Mouse (Mus musculus) kidney, postnatal 25 days (tissue): ENCODE measurements around the gene Ep400.

ENCODE experiments used
- DNase-seq, 2 experiments: peaks; one replicate each; pipeline ENCODE4 v3.0.0; 2021; ENCODE audit warnings: mixed read lengths in 2 of 2

Ep400 gene

DNA sequence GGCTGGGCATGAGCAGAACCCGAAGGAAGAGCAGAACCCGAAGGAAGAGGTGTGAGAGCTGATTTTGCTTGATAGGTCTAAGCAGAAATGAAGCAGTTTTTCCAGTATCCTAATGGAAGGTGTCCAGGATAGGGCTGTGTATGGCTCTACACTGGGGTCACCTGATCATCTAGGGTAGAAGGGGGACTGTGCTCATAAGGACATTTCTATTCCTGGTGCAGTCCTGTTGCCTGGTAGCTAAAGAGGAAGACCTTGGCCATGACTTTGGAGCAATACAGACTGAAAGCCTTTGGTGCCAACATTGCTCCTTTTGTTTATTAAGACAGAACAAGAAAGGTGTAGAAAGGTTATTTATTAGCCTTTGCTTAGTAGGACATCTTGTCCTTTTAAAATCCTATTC lies 106.5 kb downstream of the Ep400 start:
- no peak for DNase-seq

DNA sequence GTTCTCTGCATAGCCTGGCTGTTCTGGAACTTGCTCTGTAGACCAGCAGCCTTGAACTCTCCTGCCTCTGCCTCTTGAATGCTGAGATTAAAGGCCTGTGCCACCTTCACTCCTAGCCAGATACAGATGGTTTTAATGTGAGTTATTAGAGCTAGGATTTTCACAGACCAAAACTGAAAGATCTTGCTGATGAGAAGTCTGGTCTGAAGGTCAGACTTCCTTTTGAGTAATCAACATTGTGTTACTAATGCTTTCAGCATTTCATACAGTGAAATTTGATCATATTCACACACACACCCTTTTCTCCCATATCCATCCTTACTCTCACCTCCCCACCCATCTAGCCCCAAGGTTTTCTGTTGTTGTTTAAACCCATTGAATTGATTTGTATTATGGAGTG lies 110.8 kb downstream of the Ep400 start:
- DNase-seq, result no peak

DNA sequence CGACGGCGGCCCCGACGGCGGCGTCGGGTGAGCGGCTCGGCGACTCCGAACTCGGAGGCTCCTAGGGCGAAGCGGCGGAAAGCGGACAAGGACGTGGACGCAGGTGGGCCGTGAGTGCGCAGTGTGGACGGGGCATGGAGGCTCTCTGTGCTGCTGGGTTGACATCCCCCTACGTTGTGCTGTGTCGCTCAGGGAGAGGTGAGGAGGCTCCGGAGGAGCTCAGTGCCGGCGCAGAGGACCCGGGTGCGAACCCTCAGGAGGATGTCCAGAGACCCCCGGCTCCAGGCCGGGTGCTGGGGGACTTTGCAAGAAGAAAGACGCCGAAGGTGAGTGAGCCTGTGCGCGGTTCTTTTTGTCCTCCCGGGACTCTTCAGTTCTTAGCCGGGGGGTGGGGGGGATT lies 116.8 kb downstream of the Ep400 start:
- DNase-seq, result no peak

GRCm38 (mm10) chr5:110652719-110653648 lies 117.5 kb downstream of the Ep400 start, which contains the start of the genes Noc4l and Ddx51:
TSS of gene Noc4l (minus strand) at chr5:110653417.
TSS of gene Ddx51 (plus strand) at chr5:110653451.
- peak; percentile 97 to 98 for DNase-seq

GRCm38 (mm10) chr5:110646377-110646776 lies 124.1 kb downstream of the Ep400 start:
- no peak for DNase-seq

DNA sequence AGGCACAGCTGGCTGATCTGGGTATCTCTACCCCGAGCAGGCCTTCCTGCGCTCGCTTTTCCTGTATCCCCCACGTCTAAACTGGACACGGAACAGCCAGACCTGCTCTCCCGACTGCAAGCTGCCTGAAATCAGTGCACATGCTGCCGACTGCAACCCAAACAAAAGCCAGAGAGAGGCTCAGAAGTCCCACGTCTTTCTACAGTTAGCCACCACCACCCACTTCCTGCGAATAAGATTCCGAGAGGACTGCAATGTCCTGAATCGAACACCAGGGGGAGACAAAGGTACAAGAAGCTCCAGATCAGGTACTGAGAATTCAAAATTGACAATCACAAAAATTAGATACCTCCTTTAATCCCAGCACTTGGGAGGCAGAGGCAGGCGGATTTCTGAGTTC lies 131.1 kb downstream of the Ep400 start:
- DNase-seq, result peak; percentile 70 to 80

GRCm38 (mm10) chr5:110638306-110639074 lies 132.0 kb downstream of the Ep400 start:
- no peak for DNase-seq

- DNase-seq, result no peak
Measured at GRCm38 (mm10) chr5:110635951-110636707, 134.4 kb downstream of the Ep400 start.

- peak; percentile 84 to 89 for DNase-seq
Measured at GRCm38 (mm10) chr5:110629525-110630120, 140.9 kb downstream of the Ep400 start.

DNA sequence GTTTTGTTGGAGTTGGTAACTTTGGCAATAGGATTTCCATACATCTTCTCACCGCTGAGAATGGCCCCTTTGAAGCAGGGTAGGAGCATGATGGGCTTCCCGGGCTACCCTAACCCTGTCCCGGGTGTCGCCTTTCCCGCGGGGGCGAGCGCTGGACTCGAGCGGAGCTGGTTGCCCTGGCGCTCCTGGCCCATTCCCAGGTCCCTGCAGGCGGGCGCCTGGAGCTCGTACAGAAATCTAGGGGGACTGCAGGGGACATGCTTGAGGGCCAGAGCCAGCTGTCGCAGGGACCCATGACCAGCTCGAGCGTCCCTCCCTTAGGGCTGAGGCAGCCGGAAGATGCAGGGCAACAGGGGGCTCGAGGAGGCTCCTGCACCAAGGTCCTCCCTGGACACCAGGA lies 142.4 kb downstream of the Ep400 start:
- no peak for DNase-seq

DNA sequence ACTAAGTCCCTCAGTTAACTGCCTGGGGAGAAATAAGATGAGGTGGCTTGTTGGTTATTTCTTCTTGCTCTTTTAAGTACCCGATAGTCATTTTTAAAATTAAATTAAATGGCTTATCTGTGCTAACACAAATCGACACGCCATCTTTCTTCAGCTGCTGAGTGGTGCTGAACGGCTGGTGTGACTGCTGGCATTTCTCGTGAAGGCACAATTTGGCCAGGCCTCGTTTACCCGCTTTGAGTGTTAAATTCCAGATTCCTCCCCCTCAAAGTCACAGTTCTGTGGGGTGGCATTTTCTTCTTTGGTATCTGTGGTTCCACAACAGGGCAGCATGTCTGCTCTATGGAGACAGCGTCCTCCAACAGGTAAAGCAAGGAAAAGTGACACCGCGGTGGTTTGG lies 143.2 kb downstream of the Ep400 start:
- DNase-seq, result no peak

GRCm38 (mm10) chr5:110624319-110624718 lies 146.2 kb downstream of the Ep400 start:
- no peak for DNase-seq

DNA sequence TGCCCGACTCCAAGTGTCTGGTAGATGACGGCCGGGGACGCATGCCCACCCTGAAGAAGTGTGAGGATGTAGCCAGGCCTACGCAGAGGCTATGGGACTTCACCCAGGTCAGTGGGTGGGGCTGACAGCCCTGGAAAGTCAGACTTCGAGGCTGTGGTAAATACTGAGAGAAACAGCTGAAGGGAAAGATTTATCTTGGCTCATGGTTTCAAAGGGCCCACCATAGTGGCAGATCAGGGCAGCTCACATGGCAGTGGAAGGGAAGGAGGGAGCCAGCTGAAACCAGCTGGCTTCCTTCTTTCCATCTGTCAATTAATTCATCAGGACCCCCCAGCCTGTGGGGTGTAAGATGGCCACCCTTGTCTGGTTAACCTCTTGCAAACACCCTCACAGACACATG lies 151.3 kb downstream of the Ep400 start:
- peak in 1 of 2 experiments; percentile 27 for DNase-seq
